Mouse (Mus musculus): ENCODE data around the gene Eif4g2.

GRCm38 (mm10) chr7:111121522-111121921, 38.7 kb upstream of the Eif4g2 start:
- TF ChIP-seq HCFC1 (IDR thresholded peaks at IDR 0.05; ENCODE audit: borderline replicate concordance, insufficient read depth, low read length), result no peak
- TF ChIP-seq CHD2 (IDR thresholded peaks at IDR 0.05; ENCODE audit: low read depth, low read length), result no peak

All from ES-E14 (cell line).